Mouse (Mus musculus) bone marrow macrophage, adult 2 months (primary cell): ENCODE measurements around the gene Szrd1.

Experiments
- CTCF ChIP-seq: IDR thresholded peaks from 2 replicates; pipeline ENCODE4 v1.5.1; 2012; ENCODE audit warnings: low read depth, mild to moderate bottlenecking, low read length, moderate library complexity
- POLR2A ChIP-seq: IDR thresholded peaks from 2 replicates; pipeline ENCODE4 v1.6.1; 2012; ENCODE audit warnings: mild to moderate bottlenecking, low read depth, low read length, borderline replicate concordance

DNA sequence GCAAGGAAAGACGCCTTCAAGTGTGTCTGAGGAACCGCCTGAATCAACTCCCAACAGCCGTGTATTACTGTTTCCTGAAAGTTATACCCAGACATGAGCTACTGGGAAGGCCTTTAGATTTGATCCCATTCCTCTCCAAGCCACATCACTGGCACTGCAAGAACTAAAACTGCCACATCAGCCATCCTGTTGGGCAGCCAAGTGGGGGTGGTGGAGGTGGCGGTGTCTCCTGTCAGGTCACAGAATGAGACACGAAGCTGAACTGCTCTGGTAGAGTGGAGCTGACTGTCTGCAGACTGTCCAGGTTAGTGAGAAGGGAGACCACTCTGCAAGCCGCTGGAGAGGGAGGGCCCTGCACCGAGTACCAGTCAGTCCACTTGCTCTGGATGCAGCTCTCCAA, 16.9 kb downstream of the Szrd1 start:
- TF ChIP-seq CTCF: no peak
- no peak for TF ChIP-seq POLR2A
